Mouse (Mus musculus) megakaryocyte, embryonic 14.5 days (primary cell): ENCODE data around the gene Apob. TPM values are rescaled to one million over a fixed set of nuclear protein-coding genes. Genes with fewer than 3 reads are reported as not detected.

Source experiments
- H3K27me3 ChIP-seq: replicated peaks from 2 replicates; pipeline ENCODE3; 2012; ENCODE audit warnings: inconsistent platforms
- H3K36me3 ChIP-seq: replicated peaks from 2 replicates; pipeline ENCODE3; 2012; ENCODE audit warnings: low read length, inconsistent platforms, mixed read lengths
- H3K4me1 ChIP-seq: 2 replicates; pipeline ENCODE4 v1.6.1; 2012; ENCODE audit warnings: inconsistent platforms
- H3K4me3 ChIP-seq: replicated peaks from 2 replicates; pipeline ENCODE3; 2012; ENCODE audit warnings: moderate library complexity, mild to moderate bottlenecking, inconsistent platforms
- H3K9me3 ChIP-seq: 2 replicates; pipeline ENCODE4 v1.6.1; 2012; ENCODE audit warnings: inconsistent platforms
- FLI1 ChIP-seq: IDR thresholded peaks from 2 replicates; pipeline ENCODE4 v1.6.1; 2012; ENCODE audit warnings: low read length, inconsistent platforms, mixed read lengths
- GATA1 ChIP-seq: IDR thresholded peaks from 3 replicates; pipeline ENCODE4 v1.6.1; 2012; ENCODE audit warnings: mixed read lengths, low read length, inconsistent platforms, borderline replicate concordance
- polyA plus RNA-seq: library from polyadenylated mRNA; stranded (reverse); fragments of >175 nt; gene quantifications from 2 replicates; pipeline ENCODE4 v1.2.3, GENCODE M21; 2012; ENCODE audit warnings: low replicate concordance; ENCODE audit not compliant: insufficient read depth

Gene Apob
- not detected in 2 replicates for polyA plus RNA-seq

DNA sequence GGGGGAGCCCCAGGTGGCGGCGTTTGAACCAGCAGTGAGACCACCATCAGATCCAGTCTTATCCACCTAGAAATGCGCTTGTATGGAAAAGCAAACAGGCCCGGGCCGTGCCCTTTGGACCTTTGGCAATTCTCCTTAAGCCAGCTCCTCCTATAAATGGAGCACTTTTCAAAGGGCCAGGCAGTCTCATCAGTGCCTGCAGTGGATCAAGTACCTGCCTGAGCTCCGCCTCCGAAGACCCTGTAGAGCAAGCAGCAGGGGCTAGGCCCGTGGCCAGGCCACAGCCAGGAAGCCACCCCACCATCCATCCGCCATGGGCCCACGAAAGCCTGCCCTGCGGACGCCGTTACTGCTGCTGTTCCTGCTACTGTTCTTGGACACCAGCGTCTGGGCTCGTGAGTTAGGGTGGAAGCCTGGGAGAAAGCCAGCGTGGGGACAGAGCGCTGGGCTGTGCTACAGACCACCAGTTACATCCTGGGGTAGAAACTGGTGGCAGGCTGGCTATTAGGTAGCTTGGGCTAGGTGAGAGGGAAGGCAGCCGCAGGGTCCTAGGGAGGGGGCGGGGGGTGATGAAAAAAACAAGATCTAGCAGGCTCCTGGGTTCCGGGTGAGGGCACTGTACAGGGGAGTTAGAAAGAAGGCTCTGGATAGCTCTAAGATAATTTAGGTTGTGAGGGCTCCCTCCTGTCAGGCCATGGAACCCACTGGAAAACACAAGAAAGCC lies at the start of gene Apob:
Gene Apob (plus strand): TSS at position 183 of the 724 bp plus-strand sequence.
- Histone ChIP-seq H3K9me3 (no peaks in the 10 kb centered on the region), H3K36me3 (no peaks in the 10 kb centered on the region), H3K4me1 (no peaks in the 10 kb centered on the region), H3K4me3 (no peak within 1 kb of the TSS), H3K27me3 (no peaks in the 10 kb centered on the region)
- TF ChIP-seq FLI1 (no peak), GATA1 (no peak)

DNA sequence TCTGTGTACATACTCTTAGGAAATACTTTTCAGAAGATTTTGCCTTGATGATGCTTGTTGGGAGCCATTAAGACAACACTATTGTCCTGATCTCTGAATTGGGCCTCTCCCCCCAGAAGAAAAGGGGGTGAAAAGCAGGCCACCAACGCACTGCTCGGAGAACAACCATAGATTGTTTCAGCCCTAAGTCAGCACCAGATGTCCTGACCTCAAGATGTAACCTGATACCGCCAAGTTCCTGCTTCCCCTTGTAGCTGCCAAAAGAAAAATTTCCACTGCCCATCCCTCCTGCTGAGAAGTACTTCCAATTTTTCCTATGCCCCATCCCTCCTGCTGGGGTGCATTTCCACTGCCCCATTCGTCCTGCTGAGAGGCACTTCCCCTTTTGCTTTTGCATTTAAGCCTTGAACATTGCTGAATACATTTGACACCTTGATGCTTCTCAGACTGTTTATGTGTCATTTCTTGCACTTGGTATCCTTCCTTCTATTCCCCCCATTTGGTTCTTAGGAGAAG lies 45.0 kb upstream of the Apob start:
- H3K27me3 ChIP-seq: no peaks in the 10 kb centered on the region
- no peaks in the 10 kb centered on the region for H3K4me1 ChIP-seq
- no peaks in the 10 kb centered on the region for H3K36me3 ChIP-seq
- H3K4me3 ChIP-seq: no peak overlapping the region
- H3K9me3 ChIP-seq: peaks cover 9% of the 10 kb centered on the region; the same call in 1 of the 2 replicates
- TF ChIP-seq FLI1: no peak

- no peak for TF ChIP-seq GATA1
- TF ChIP-seq FLI1: no peak
- Histone ChIP-seq H3K27me3 (no peaks in the 10 kb centered on the region), H3K9me3 (no peaks in the 10 kb centered on the region), H3K4me1 (no peaks in the 10 kb centered on the region), H3K36me3 (no peaks in the 10 kb centered on the region), H3K4me3 (no peak overlapping the region)
Measured at GRCm38 (mm10) chr12:7950098-7950745, 27.2 kb upstream of the Apob start.

GRCm38 (mm10) chr12:7958851-7959250 lies 18.6 kb upstream of the Apob start:
- H3K4me1 ChIP-seq: 0 out of 2 replicates have a peak, but pooled peaks cover 3% of the 10 kb centered on the region
- no peaks in the 10 kb centered on the region for H3K36me3 ChIP-seq
- no peaks in the 10 kb centered on the region for H3K9me3 ChIP-seq
- no peak overlapping the region for H3K4me3 ChIP-seq
- H3K27me3 ChIP-seq: no peaks in the 10 kb centered on the region
- TF ChIP-seq GATA1 (no peak), FLI1 (no peak)

DNA sequence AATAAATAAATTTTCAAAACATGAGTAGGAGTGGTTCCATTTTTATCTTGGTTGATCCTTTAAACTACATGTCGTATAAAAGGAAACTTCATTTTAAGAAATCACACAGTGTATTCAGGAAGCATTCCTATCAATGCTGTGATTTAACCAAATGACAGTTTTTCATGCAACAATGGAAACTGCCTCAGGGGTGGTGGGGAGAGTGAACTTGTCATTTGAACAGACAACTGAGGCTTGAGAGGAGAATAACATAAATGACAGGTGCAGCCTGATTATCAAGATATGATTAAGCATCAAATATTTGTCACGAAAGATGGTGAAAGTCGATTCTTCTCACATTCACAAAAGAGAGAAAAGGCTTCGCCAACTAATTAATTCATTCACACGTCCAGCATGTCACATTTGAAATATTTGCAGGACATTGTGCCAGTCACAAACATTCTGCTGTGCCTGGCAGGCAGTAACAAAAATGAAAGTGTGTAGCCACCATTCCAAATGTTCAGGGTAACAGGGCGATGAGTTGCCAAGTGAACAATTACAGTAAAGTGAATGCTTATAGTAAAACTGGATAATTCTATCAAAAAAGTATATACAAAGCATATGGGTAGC lies 18.0 kb upstream of the Apob start:
- H3K9me3 ChIP-seq: no peaks in the 10 kb centered on the region

GRCm38 (mm10) chr12:7962314-7962927 lies 15.0 kb upstream of the Apob start:
- H3K4me3 ChIP-seq: no peak overlapping the region
- 0 out of 2 replicates have a peak, but pooled peaks cover 3% of the 10 kb centered on the region for H3K4me1 ChIP-seq
- H3K9me3 ChIP-seq: no peaks in the 10 kb centered on the region
- TF ChIP-seq FLI1: no peak
- no peak for TF ChIP-seq GATA1
- H3K36me3 ChIP-seq: no peaks in the 10 kb centered on the region
- H3K27me3 ChIP-seq: no peaks in the 10 kb centered on the region

More for the DNA sequence above, 18.0 kb upstream of the Apob start:
- H3K4me3 ChIP-seq: no peak overlapping the region
- no peak for TF ChIP-seq GATA1
- TF ChIP-seq FLI1: no peak
- no peaks in the 10 kb centered on the region for H3K27me3 ChIP-seq
- H3K36me3 ChIP-seq: no peaks in the 10 kb centered on the region
- H3K4me1 ChIP-seq: 0 out of 2 replicates have a peak, but pooled peaks cover 3% of the 10 kb centered on the region

GRCm38 (mm10) chr12:7967221-7967620 lies 10.2 kb upstream of the Apob start:
- TF ChIP-seq GATA1 (no peak), FLI1 (no peak)
- H3K9me3 ChIP-seq: no peaks in the 10 kb centered on the region
- 0 out of 2 replicates have a peak, but pooled peaks cover 2% of the 10 kb centered on the region for H3K4me1 ChIP-seq
- H3K27me3 ChIP-seq: no peaks in the 10 kb centered on the region
- H3K4me3 ChIP-seq: no peak overlapping the region
- no peaks in the 10 kb centered on the region for H3K36me3 ChIP-seq

GRCm38 (mm10) chr12:7970301-7970700 lies 7.1 kb upstream of the Apob start:
- no peaks in the 10 kb centered on the region for H3K9me3 ChIP-seq
- H3K4me3 ChIP-seq: no peak overlapping the region
- TF ChIP-seq GATA1 (no peak), FLI1 (no peak)
- H3K4me1 ChIP-seq: no peaks in the 10 kb centered on the region
- no peaks in the 10 kb centered on the region for H3K36me3 ChIP-seq
- H3K27me3 ChIP-seq: no peaks in the 10 kb centered on the region

- no peaks in the 10 kb centered on the region for H3K4me1 ChIP-seq
- no peak overlapping the region for H3K4me3 ChIP-seq
- no peaks in the 10 kb centered on the region for H3K36me3 ChIP-seq
- no peaks in the 10 kb centered on the region for H3K9me3 ChIP-seq
- TF ChIP-seq GATA1: no peak
- TF ChIP-seq FLI1: no peak
- no peaks in the 10 kb centered on the region for H3K27me3 ChIP-seq
Measured at GRCm38 (mm10) chr12:7970817-7971216, 6.6 kb upstream of the Apob start.
